Mouse (Mus musculus) midbrain, embryonic 13.5 days (tissue): Measurements from ENCODE around the gene Ahcyl2. TPM values are rescaled to one million over a fixed set of nuclear protein-coding genes. Genes with fewer than 3 reads are reported as not detected.
A peak's percentile ranks its signal among the peaks of the same experiment; 100 is the strongest.

ENCODE experiments used
- ATAC-seq: fragments of 200-750 bp; cut with Nextera tagmentation; 2 replicates; pipeline ENCODE4 v1.8.0; 2017; ENCODE audit warnings: mild to moderate bottlenecking, moderate TSS enrichment, moderate library complexity
- H3K27ac ChIP-seq: fragments of 300-500 bp; sonication (generic); 2 replicates; pipeline ENCODE4 v1.5.1; 2015; ENCODE audit warnings: inconsistent platforms, mild to moderate bottlenecking, moderate library complexity
- H3K27me3 ChIP-seq: fragments of 300-500 bp; sonication (generic); 2 replicates; pipeline ENCODE4 v1.6.1; 2015; ENCODE audit warnings: mild to moderate bottlenecking, inconsistent platforms
- H3K36me3 ChIP-seq: fragments of 300-500 bp; sonication (generic); 2 replicates; pipeline ENCODE4 v1.6.1; 2015; ENCODE audit warnings: mild to moderate bottlenecking, inconsistent platforms
- H3K4me1 ChIP-seq: fragments of 300-500 bp; sonication (generic); replicated peaks from 2 replicates; pipeline ENCODE4 v1.6.1; 2015; ENCODE audit warnings: inconsistent platforms
- H3K4me2 ChIP-seq: fragments of 300-500 bp; sonication (generic); replicated peaks from 2 replicates; pipeline ENCODE4 v1.6.1; 2015; ENCODE audit warnings: moderate library complexity, mild to moderate bottlenecking, inconsistent platforms
- H3K4me3 ChIP-seq: fragments of 300-500 bp; sonication (generic); replicated peaks from 2 replicates; pipeline ENCODE4 v1.5.1; 2015; ENCODE audit warnings: mild to moderate bottlenecking, inconsistent platforms
- H3K9ac ChIP-seq: fragments of 300-500 bp; sonication (generic); replicated peaks from 2 replicates; pipeline ENCODE4 v1.6.1; 2015; ENCODE audit warnings: mild to moderate bottlenecking, inconsistent platforms
- H3K9me3 ChIP-seq: fragments of 300-500 bp; sonication (generic); 2 replicates; pipeline ENCODE4 v1.6.1; 2016; ENCODE audit warnings: mild to moderate bottlenecking, inconsistent platforms
- WGBS: fragments of 180-500 bp; shearing (Covaris S2); methylation state at CpG from one replicate; pipeline ENCODE4 v1.1.7; 2015; 5-methylcytosine and 5-hydroxymethylcytosine counted together
- polyA plus RNA-seq: library from polyadenylated mRNA; unstranded; fragments of >200 nt; fragmentation: Nextera tagmentation; extraction: Ambion mirVana; gene quantifications from 2 replicates; pipeline ENCODE4 v1.2.1, GENCODE M21; 2015

Ahcyl2 gene
- 12.8 and 13.1 TPM in 2 replicates for polyA plus RNA-seq

DNA sequence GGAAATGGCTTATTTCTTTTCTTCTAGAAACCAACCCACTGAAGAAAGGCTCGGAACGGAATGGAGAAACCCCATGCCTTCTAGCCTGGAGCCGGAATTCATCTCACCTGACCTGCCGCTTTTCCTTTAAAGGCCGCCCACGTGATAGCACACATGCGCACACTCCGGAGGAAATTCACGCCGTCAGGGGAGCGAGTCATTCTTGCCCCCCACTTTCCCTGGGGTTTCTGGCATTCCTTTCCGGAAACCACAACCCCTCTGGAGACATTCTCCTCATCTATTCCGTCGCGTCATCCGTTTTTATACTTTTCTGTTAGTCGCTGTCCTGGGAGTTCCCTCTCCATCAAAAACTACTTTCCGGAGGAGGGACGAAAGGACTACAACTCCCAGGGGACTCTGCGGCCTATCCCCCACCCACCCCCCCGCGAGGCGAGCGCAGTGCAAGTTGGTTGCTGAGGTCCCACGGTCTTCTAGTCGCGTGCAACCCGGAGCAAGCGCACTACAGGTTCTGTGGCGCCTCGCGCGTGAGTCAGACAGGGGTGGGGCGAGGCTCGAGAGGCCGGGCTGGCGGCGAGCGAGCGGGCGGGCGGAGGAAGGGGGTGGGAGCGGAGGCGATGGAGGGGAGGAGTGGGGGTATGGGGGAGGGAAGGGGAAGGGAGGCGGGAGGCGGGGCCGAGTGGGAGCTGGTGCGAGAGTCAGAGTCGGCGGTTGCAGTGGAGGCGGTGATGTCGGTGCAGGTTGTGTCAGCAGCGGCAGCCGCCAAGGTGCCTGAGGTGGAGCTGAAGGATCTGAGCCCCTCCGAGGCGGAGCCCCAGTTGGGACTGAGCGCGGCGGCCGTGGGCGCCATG lies at the start of gene Ahcyl2:
Gene Ahcyl2, plus strand, starts transcription at position 199 of the 848 bp plus-strand sequence.
- ATAC-seq, result peak; percentile 99
- Histone ChIP-seq H3K9me3 (no peaks in the 10 kb centered on the region), H3K9ac (peak within 1 kb of the TSS; percentile 79), H3K4me3 (peak within 1 kb of the TSS; percentile 69), H3K4me2 (peak within 1 kb of the TSS; percentile 61), H3K36me3 (no peaks in the 10 kb centered on the region), H3K27ac (peak within 1 kb of the TSS; percentile 90), H3K27me3 (no peaks in the 10 kb centered on the region), H3K4me1 (peaks cover 19% of the 10 kb centered on the region)
- WGBS, result under 1% methylated on average over 57 of the region's 61 CpGs

DNA sequence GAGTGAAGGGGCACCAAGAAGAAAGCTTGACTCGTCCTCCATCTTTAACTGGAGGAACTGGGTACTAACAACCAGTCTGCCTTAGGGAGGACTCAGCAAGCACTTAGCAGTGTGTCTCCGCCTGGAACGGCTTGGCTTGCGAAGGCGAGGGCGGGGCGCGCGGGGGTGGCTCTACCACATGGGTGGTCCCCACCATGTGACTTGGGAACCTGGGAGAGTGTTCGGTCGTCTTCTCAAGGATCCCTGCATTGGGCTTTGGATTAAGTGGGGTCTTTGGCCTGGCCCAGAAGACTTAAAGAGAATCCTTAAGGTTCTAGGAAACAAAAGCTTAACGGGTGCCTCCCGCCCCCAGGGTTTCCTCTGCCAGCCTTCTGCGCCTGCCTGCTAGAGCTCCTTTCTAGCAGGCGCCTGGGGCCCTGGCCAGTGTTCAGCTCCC lies 48.9 kb upstream of the Ahcyl2 start:
- peak; percentile 77 for ATAC-seq
- H3K4me1 ChIP-seq, result peaks cover 23% of the 10 kb centered on the region
- peak overlapping the region; percentile 51 for H3K9ac ChIP-seq
- H3K36me3 ChIP-seq, result no peaks in the 10 kb centered on the region
- H3K27ac ChIP-seq, result no peak overlapping the region
- H3K4me3 ChIP-seq, result peak overlapping the region; percentile 34
- 2% methylated on average over 15 of the region's 15 CpGs for WGBS
- no peaks in the 10 kb centered on the region for H3K9me3 ChIP-seq
- H3K4me2 ChIP-seq, result peak overlapping the region; percentile 59
- peaks cover 6% of the 10 kb centered on the region for H3K27me3 ChIP-seq

DNA sequence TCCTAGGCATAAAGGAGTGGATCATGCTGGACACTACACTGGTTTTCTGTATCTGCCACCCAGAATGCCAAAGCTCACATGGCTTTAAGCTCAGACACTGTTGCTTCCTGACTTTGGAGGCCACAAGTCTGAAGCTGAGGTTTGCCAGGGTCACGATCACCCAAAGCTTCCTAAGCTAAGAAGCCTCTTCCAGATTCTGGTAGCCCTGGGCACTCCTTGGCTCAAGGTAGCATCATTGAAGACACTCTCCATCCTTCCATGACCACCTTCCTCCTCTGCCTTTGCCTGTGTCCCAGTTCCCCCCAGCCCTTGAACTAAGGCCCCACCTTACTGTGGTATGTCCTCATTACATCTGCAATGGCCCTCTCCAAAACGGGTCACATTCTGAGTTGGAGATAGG lies 45.9 kb upstream of the Ahcyl2 start:
- Histone ChIP-seq H3K4me2 (no peak overlapping the region), H3K9ac (no peak overlapping the region), H3K9me3 (no peaks in the 10 kb centered on the region), H3K36me3 (no peaks in the 10 kb centered on the region), H3K4me3 (no peak overlapping the region), H3K4me1 (peaks cover 23% of the 10 kb centered on the region), H3K27ac (no peak overlapping the region), H3K27me3 (peaks cover 6% of the 10 kb centered on the region)
- 76% methylated on average over 2 of the region's 2 CpGs for WGBS
- ATAC-seq, result no peak

DNA sequence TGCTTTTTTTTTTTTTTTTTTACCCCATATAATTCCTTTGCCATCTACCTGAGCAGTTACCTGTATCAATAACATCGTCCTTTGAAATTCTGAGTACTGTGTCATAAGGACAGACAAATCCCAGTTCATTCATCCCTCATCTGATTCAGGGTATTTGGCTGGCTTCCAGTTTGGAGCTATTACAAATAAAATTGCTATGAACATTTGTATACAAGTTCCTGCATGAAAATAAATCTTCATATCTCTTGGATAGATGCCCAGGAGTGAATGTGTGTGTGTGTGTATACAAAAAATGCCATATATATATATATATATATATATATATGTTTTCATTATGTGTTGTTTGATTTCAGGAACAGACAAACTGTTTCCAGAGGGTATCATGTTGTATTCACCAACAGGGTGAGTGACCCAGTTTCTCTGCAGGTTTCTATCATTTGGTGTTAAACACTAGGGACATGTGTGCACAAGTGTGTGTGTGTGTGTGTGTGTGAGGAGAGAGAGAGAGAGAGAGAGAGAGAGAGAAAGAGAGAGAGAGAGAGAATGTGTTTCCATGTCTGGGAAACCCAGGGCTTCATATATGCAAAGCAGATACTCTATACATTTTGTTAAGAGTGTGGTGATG lies 41.1 kb upstream of the Ahcyl2 start:
- H3K27me3 ChIP-seq, result no peaks in the 10 kb centered on the region
- H3K4me3 ChIP-seq, result no peak overlapping the region
- H3K4me1 ChIP-seq, result no peaks in the 10 kb centered on the region
- no peaks in the 10 kb centered on the region for H3K9me3 ChIP-seq
- no peaks in the 10 kb centered on the region for H3K36me3 ChIP-seq
- no peak for ATAC-seq
- WGBS, result 82% methylated on average over 1 of the region's 1 CpGs
- H3K9ac ChIP-seq, result no peak overlapping the region
- H3K27ac ChIP-seq, result no peak overlapping the region
- no peak overlapping the region for H3K4me2 ChIP-seq

DNA sequence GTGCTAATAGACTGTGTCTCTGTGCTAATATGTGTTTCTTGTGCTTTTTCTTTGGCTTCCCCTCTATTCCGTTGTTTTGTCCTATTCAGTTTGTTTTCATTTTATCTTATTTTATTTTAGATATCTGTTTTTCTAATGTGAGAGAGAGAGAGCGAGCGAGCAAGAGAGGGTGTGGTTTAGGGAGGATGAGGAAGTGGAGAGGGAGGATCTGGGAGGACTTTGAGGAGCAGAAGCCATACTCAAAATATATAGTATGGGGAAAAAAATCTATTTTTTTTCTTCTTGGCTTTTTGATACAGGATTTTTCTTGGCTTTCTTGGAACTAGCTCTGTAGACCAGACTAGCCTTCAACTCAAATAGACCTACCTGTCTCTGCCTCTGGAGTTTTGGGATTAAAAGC lies 39.8 kb upstream of the Ahcyl2 start:
- H3K9ac ChIP-seq, result no peak overlapping the region
- H3K4me2 ChIP-seq, result no peak overlapping the region
- H3K27ac ChIP-seq, result no peak overlapping the region
- H3K9me3 ChIP-seq, result no peaks in the 10 kb centered on the region
- 93% methylated on average over 3 of the region's 3 CpGs for WGBS
- no peaks in the 10 kb centered on the region for H3K27me3 ChIP-seq
- no peaks in the 10 kb centered on the region for H3K4me1 ChIP-seq
- ATAC-seq, result no peak
- no peaks in the 10 kb centered on the region for H3K36me3 ChIP-seq
- no peak overlapping the region for H3K4me3 ChIP-seq

DNA sequence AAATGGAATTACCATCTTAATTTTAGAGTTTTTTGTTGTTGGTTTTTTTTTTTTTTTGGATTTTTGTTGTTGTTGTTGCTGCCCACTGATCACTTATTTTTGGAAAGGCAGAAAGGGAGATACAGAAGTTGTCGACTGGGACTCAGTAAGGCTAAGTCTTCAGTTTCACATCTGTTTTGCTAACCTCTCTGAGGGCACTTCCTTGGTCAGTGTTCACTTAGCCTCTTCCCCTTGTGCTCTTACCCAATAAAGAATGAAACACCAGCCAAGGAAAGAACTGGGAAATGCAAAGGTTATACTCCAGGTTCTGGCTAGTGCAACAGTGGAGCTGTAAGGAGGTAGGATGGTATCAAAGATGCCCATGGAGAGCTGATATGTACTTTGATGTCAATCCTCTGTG lies 38.3 kb upstream of the Ahcyl2 start:
- no peaks in the 10 kb centered on the region for H3K27me3 ChIP-seq
- H3K4me3 ChIP-seq, result no peak overlapping the region
- WGBS, result 89% methylated on average over 1 of the region's 1 CpGs
- H3K27ac ChIP-seq, result no peak overlapping the region
- no peak overlapping the region for H3K4me2 ChIP-seq
- no peaks in the 10 kb centered on the region for H3K36me3 ChIP-seq
- no peaks in the 10 kb centered on the region for H3K9me3 ChIP-seq
- no peaks in the 10 kb centered on the region for H3K4me1 ChIP-seq
- no peak for ATAC-seq
- no peak overlapping the region for H3K9ac ChIP-seq

DNA sequence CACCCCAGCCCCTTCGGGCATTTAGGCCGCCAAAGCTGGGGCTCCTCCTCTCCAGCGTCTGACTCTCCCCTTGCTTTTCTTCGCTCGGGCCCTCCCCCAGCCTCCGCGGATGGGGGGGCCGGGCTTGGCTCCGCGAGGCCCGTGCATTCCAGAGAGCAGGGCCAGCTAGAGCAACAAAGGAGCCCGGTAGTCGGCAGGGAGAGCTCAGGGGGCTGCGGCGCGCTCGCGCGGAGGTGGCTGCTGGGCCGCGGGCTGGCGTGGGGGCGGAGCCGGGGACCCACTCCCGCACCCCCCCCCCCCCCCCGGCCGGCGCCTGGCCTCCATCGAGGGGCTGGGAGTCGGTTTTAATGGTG lies 32.5 kb upstream of the Ahcyl2 start, which contains the start of gene Smo:
Gene Smo, plus strand, starts transcription at position 168 of the 353 bp plus-strand sequence.
- peaks cover 6% of the 10 kb centered on the region; the same call in 1 of the 2 replicates for H3K36me3 ChIP-seq
- H3K4me2 ChIP-seq, result peak within 1 kb of the TSS; percentile 89
- H3K27ac ChIP-seq, result peak within 1 kb of the TSS; percentile 87
- no peaks in the 10 kb centered on the region for H3K9me3 ChIP-seq
- peak within 1 kb of the TSS; percentile 87 for H3K4me3 ChIP-seq
- peaks cover 29% of the 10 kb centered on the region for H3K4me1 ChIP-seq
- H3K27me3 ChIP-seq, result no peaks in the 10 kb centered on the region
- peak; percentile 97 for ATAC-seq
- 0% methylated on average over 3 of the region's 30 CpGs for WGBS
- H3K9ac ChIP-seq, result peak within 1 kb of the TSS; percentile 90

DNA sequence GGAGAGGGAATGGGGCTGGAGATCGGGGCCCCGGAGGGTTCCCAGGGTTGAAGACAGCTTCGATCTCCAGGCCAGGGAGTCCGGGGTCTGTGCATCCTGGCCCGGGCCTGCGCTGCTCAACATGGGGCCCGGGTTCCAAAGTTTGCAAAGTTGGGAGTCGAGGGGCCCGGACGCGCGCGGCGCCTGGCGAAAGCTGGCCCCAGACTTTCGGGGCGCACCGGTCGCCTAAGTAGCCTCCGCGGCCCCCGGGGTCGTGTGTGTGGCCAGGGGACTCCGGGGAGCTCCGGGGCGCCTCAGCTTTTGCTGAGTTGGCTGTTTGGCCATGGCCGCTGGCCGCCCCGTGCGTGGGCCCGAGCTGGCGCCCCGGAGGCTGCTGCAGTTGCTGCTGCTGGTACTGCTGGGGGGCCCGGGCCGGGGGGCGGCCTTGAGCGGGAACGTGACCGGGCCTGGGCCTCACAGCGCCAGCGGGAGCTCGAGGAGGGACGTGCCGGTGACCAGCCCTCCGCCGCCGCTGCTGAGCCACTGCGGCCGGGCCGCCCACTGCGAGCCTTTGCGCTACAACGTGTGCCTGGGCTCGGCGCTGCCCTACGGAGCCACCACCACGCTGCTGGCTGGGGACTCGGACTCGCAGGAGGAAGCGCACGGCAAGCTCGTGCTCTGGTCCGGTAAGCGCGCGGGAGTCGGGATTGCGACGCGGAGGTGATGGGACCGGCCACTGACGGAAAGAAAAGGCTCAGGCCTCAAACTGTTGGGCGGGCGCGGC lies 31.9 kb upstream of the Ahcyl2 start:
- under 1% methylated on average over 72 of the region's 75 CpGs for WGBS
- Histone ChIP-seq H3K9ac (peak overlapping the region; percentile 90), H3K36me3 (peaks cover 6% of the 10 kb centered on the region; the same call in 1 of the 2 replicates)

DNA sequence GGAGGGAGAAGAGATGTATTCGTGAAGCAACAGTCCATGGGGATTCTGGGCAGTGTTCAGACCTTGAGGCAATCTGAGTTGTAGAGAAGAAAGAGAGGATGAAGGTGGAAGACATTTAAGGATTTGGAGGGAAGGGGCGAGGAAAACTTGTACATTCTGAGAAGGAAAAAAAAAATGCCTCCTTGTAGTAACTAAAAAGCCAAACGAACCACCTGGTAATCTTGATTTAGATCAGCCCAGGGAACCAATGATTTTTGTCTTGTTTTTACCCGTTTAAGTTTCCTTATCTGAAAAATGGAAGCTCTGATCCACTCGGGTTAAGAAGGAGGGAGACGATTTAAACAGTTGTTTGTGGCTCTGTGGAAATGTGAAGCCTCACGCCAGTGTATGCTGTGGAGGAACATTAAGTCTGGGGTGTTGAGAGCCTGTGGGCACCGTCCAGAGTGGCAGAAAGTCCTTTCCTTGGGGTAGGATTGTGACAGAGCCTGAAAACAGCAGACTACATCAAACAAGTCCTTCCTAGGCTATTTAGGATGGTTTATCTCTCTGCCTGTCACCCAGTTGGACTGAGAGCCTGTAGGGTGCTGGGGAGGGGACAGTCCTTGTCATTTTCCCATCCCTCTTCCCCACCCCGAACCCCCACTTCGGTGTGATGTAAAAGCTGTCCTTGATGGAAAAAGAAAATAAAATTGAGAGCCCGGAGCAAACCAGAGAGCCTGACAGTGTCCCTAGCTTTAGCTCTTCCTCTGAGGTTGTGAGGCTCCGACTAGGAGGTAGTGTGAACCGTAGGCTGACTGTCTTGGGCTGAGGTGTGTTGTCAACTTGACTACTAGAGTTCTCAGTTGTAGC lies 31.0 kb upstream of the Ahcyl2 start:
- H3K4me1 ChIP-seq, result peaks cover 29% of the 10 kb centered on the region
- H3K27me3 ChIP-seq, result no peaks in the 10 kb centered on the region
- H3K4me2 ChIP-seq, result peak overlapping the region; percentile 89
- no peaks in the 10 kb centered on the region for H3K9me3 ChIP-seq
- WGBS, result 19% methylated on average over 13 of the region's 13 CpGs
- no peak overlapping the region for H3K27ac ChIP-seq
- H3K36me3 ChIP-seq, result peaks cover 6% of the 10 kb centered on the region; the same call in 1 of the 2 replicates
- peak overlapping the region; percentile 90 for H3K9ac ChIP-seq
- H3K4me3 ChIP-seq, result peak overlapping the region; percentile 87
- ATAC-seq, result no peak

More for the DNA sequence above, 31.9 kb upstream of the Ahcyl2 start:
- Histone ChIP-seq H3K4me1 (peaks cover 29% of the 10 kb centered on the region), H3K4me2 (peak overlapping the region; percentile 89), H3K4me3 (peak overlapping the region; percentile 87), H3K27ac (peak overlapping the region; percentile 87), H3K9me3 (no peaks in the 10 kb centered on the region), H3K27me3 (no peaks in the 10 kb centered on the region)
- ATAC-seq, result peak; percentile 91

DNA sequence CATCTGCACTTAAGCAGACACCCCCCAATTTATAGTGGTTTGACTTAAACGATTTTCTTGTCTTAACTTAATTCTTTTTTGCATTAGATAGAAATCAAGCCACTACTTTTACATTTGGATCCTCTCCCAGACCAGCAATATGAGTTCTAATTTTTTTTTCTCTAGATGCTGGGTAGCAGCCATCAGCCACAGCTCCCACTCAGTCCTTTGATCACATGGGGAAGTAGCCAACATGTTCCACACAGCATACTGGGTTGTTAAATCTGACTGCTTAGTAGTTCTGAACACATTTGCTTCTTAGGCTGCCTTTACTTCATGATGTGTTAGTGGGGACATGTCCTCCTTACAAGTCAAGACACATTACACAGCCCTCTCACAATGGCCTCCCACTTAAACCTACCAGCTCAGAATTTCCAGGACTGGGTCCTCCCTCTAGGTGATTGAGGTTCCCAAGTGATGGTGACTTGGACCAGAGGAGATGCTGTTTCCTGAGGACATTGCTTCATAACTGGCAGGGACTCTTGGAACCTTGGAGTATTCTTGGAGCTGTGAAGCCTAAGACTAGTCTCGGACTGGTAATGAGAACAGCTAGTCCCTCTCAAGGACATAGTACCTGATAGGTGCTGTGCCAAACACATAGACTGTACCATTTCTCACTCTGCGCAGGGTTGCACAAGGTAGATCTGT lies 16.2 kb upstream of the Ahcyl2 start:
- H3K9ac ChIP-seq, result no peak overlapping the region
- no peaks in the 10 kb centered on the region for H3K4me1 ChIP-seq
- no peak overlapping the region for H3K27ac ChIP-seq
- H3K27me3 ChIP-seq, result no peaks in the 10 kb centered on the region
- WGBS, result over 99% methylated on average over 3 of the region's 3 CpGs
- H3K4me3 ChIP-seq, result no peak overlapping the region
- peaks cover 20% of the 10 kb centered on the region for H3K36me3 ChIP-seq
- H3K4me2 ChIP-seq, result no peak overlapping the region
- ATAC-seq, result no peak
- peaks cover 3% of the 10 kb centered on the region; the same call in 1 of the 2 replicates for H3K9me3 ChIP-seq

DNA sequence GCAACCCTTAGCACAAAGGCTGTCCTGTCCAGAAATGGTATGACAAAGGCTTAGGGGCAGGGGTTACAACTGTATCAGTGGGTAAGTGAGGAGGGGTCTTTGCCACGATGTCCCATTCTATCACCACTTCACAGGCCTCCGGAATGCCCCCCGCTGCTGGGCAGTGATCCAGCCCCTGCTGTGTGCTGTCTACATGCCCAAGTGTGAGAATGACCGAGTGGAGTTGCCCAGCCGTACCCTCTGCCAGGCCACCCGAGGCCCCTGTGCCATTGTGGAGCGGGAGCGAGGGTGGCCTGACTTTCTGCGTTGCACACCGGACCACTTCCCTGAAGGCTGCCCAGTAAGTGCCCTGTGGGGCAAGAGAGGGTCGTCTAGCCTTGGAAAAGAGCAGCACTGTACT lies 14.5 kb upstream of the Ahcyl2 start:
- Histone ChIP-seq H3K27ac (no peak overlapping the region), H3K9me3 (peaks cover under 1% of the 10 kb centered on the region; the same call in 1 of the 2 replicates), H3K36me3 (peaks cover 33% of the 10 kb centered on the region), H3K9ac (peak overlapping the region; percentile 20; the same call in 1 of the 2 replicates), H3K4me1 (no peaks in the 10 kb centered on the region), H3K4me2 (no peak overlapping the region), H3K4me3 (no peak overlapping the region), H3K27me3 (no peaks in the 10 kb centered on the region)
- ATAC-seq, result no peak
- whole genome bisulfite sequencing, result 84% methylated on average over 11 of the region's 11 CpGs
